Mouse (Mus musculus) cortical plate, adult 2 months (tissue): ENCODE measurements around the gene Nrxn2. TPM values are rescaled to one million over a fixed set of nuclear protein-coding genes. Genes with fewer than 3 reads are reported as not detected.

ENCODE experiments used
- H3K27ac ChIP-seq: fragments of 200-500 bp; 2 replicates; pipeline ENCODE4 v1.5.1; 2012; ENCODE audit warnings: low read length, control low read depth, inconsistent platforms; ENCODE audit not compliant: insufficient read depth
- H3K4me1 ChIP-seq: fragments of 200-500 bp; 2 replicates; pipeline ENCODE4 v1.6.1; 2011; ENCODE audit warnings: low read length; ENCODE audit not compliant: control insufficient read depth, insufficient read depth
- H3K4me3 ChIP-seq: fragments of 200-500 bp; 2 replicates; pipeline ENCODE4 v1.5.1; 2011; ENCODE audit warnings: mild to moderate bottlenecking, low read length, control low read depth; ENCODE audit not compliant: insufficient read depth
- CTCF ChIP-seq: fragments of 200-500 bp; IDR thresholded peaks from 2 replicates; pipeline ENCODE4 v1.5.1; 2011; ENCODE audit warnings: mild to moderate bottlenecking, control low read depth, low read length; ENCODE audit not compliant: insufficient read depth; ENCODE audit errors: extremely low read depth
- POLR2A ChIP-seq: fragments of 200-500 bp; IDR thresholded peaks from 2 replicates; pipeline ENCODE4 v1.6.1; 2011; ENCODE audit warnings: mild to moderate bottlenecking, low read length, control low read depth; ENCODE audit not compliant: insufficient read depth; ENCODE audit errors: extremely low read depth
- polyA plus RNA-seq: library from polyadenylated mRNA; depleted of rRNA; stranded (reverse); fragments of >200 nt; gene quantifications from 2 replicates; pipeline ENCODE4 v1.2.3, GENCODE M21; 2012

Gene Nrxn2
- polyA plus RNA-seq, 1 experiment = 279 TPM

GRCm38 (mm10) chr19:6531832-6532471 lies 113.4 kb downstream of the Nrxn2 start:
- H3K4me3 ChIP-seq = peak overlapping the region; percentile 12; the same call in 1 of the 2 replicates

GRCm38 (mm10) chr19:6532656-6533055 lies 114.1 kb downstream of the Nrxn2 start:
- no peak for TF ChIP-seq CTCF
- no peak for TF ChIP-seq POLR2A
- Histone ChIP-seq H3K27ac (no peak overlapping the region), H3K4me1 (peaks cover 13% of the 10 kb centered on the region), H3K4me3 (no peak overlapping the region)

More at GRCm38 (mm10) chr19:6531832-6532471, 113.4 kb downstream of the Nrxn2 start:
- peak overlapping the region; percentile 89 for H3K27ac ChIP-seq
- H3K4me1 ChIP-seq = peaks cover 16% of the 10 kb centered on the region
- TF ChIP-seq POLR2A (no peak), CTCF (no peak)

GRCm38 (mm10) chr19:6533290-6534117 lies 115.0 kb downstream of the Nrxn2 start:
- H3K4me3 ChIP-seq = no peak overlapping the region
- no peak for TF ChIP-seq CTCF
- no peak for TF ChIP-seq POLR2A
- H3K4me1 ChIP-seq = peaks cover 6% of the 10 kb centered on the region; the same call in 1 of the 2 replicates
- peak overlapping the region; percentile 14; the same call in 1 of the 2 replicates for H3K27ac ChIP-seq

- peaks cover 6% of the 10 kb centered on the region; the same call in 1 of the 2 replicates for H3K4me1 ChIP-seq
- H3K27ac ChIP-seq = no peak overlapping the region
- TF ChIP-seq CTCF = no peak
- TF ChIP-seq POLR2A = no peak
- H3K4me3 ChIP-seq = no peak overlapping the region
These were observed 115.5 kb downstream of the Nrxn2 start for GRCm38 (mm10) chr19:6534118-6534415.

- H3K4me3 ChIP-seq = no peak overlapping the region
- H3K27ac ChIP-seq = no peak overlapping the region
- H3K4me1 ChIP-seq = peaks cover 4% of the 10 kb centered on the region; the same call in 1 of the 2 replicates
- no peak for TF ChIP-seq CTCF
- TF ChIP-seq POLR2A = no peak
These were observed 117.7 kb downstream of the Nrxn2 start for GRCm38 (mm10) chr19:6536201-6536600.

- TF ChIP-seq CTCF = no peak
- TF ChIP-seq POLR2A = no peak
- H3K4me1 ChIP-seq = peaks cover 4% of the 10 kb centered on the region; the same call in 1 of the 2 replicates
- no peak overlapping the region for H3K4me3 ChIP-seq
- no peak overlapping the region for H3K27ac ChIP-seq
These were observed 118.2 kb downstream of the Nrxn2 start for GRCm38 (mm10) chr19:6536696-6537095.

GRCm38 (mm10) chr19:6537526-6537925 lies 119.0 kb downstream of the Nrxn2 start:
- H3K27ac ChIP-seq = no peak overlapping the region
- no peak overlapping the region for H3K4me3 ChIP-seq
- TF ChIP-seq CTCF = no peak
- TF ChIP-seq POLR2A = no peak
- H3K4me1 ChIP-seq = peaks cover 4% of the 10 kb centered on the region; the same call in 1 of the 2 replicates

GRCm38 (mm10) chr19:6538546-6538945 lies 120.0 kb downstream of the Nrxn2 start:
- H3K4me1 ChIP-seq = no peaks in the 10 kb centered on the region
- TF ChIP-seq POLR2A = no peak
- TF ChIP-seq CTCF = no peak
- H3K27ac ChIP-seq = no peak overlapping the region
- H3K4me3 ChIP-seq = no peak overlapping the region

GRCm38 (mm10) chr19:6539592-6539991 lies 121.1 kb downstream of the Nrxn2 start:
- TF ChIP-seq CTCF (no peak), POLR2A (no peak)
- no peaks in the 10 kb centered on the region for H3K4me1 ChIP-seq
- H3K27ac ChIP-seq = no peak overlapping the region
- H3K4me3 ChIP-seq = no peak overlapping the region

GRCm38 (mm10) chr19:6540191-6540590 lies 121.7 kb downstream of the Nrxn2 start:
- TF ChIP-seq POLR2A (no peak), CTCF (no peak)
- Histone ChIP-seq H3K4me3 (no peak overlapping the region), H3K27ac (no peak overlapping the region), H3K4me1 (no peaks in the 10 kb centered on the region)
